Mouse (Mus musculus): ENCODE data around the gene Tmem256.

- TF ChIP-seq CTCF (IDR thresholded peaks at IDR 0.05; ENCODE audit: low read depth) = no peak
- TF ChIP-seq EP300 (IDR thresholded peaks at IDR 0.05; ENCODE audit: low read depth) = no peak
Observed at GRCm38 (mm10) chr11:69884663-69885062, 46.3 kb downstream of the Tmem256 start.

Measured in liver, embryonic 14.5 days (tissue).